Mouse (Mus musculus) right cerebral cortex, postnatal 4 days (tissue): ENCODE data around the gene Map2k5.

Experiments
- DNase-seq: peaks from one replicate; pipeline ENCODE4 v3.0.0-alpha.2; 2022

Gene Map2k5

DNA sequence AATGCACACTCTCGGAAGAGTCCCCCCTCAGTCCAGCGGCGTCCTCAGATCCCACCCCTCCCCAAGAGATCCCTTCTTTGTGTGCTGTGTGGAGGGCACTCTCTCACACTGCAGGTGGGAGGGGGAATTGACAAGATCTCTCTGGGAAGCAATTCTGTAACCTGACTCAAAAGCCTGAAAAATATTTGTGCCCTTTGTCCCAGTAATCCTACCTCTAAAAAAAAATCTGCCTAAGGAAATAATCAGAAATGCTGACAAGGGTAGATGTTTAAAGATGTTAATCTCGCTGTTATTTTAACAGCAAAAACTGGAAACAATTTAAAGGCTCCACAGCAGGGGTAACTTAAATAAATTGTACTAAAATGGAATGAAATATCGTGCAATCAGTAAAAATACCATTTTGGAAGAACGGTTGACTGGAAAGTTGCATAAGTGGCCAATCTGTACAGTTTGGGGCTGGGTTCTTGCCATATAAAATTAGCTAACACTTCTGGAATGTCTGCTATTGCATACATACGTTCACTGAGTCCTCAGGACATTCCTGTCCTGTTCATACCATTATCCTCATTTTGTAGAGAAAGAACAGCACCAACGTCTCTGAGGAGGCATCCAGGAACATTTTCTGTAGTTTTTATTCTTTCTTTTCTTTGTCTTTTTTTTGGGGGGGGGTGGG, 255.4 kb downstream of the Map2k5 start:
- DNase-seq, result no peak

- no peak for DNase-seq
Measured at GRCm38 (mm10) chr9:63118385-63118784, 259.3 kb downstream of the Map2k5 start.
